Mouse (Mus musculus): ENCODE data around the gene Rbpj. TPM values are rescaled to one million over a fixed set of nuclear protein-coding genes. Genes with fewer than 3 reads are reported as not detected.
A peak's percentile ranks its signal among the peaks of the same experiment; 100 is the strongest.

Gene Rbpj
- polyA plus RNA-seq, 2 experiments = 6.5 to 7.0 TPM

DNA sequence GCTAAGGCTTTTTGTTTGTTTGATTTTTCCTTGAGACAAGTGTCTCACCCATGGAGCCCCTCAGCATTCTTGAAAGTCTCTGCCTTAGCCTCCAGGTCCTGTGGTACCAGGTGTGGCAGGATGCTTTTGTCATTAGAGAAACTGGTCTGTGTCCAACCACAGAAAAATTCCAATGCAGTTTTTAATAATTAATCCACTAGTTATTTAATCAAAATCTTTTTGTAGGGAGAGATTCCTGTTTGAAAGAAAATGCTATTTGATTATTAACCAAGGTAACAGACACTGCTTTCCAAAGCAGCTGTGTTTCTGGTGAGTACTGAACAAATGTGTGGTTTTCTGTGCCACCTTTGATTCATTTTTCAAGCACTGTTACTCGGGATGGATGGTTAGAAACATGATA is 190.6 kb downstream of the Rbpj start:
- Histone ChIP-seq H3K27me3 (ENCODE audit: control insufficient read depth, insufficient read depth, low read length) (no peaks in the 10 kb centered on the region), H3K27ac (no peak overlapping the region), H3K9ac (replicated peaks) (no peak overlapping the region), H3K4me1 (replicated peaks; ENCODE audit: control insufficient read depth in 2 of 2, insufficient read depth in 2 of 2, low read length in 1 of 2) (no peaks in the 10 kb centered on the region), H3K36me3 (replicated peaks; ENCODE audit: control insufficient read depth, insufficient read depth, low read depth) (no peaks in the 10 kb centered on the region), H3K4me2 (ENCODE audit: low read depth) (no peak overlapping the region), H3K9me3 (ENCODE audit: control insufficient read depth, low read length) (no peaks in the 10 kb centered on the region), H3K4me3 (ENCODE audit: insufficient read depth in 1 of 2, low read depth in 2 of 2, low read length in 2 of 2) (no peak overlapping the region)
- no peak for TF ChIP-seq EP300 (IDR thresholded peaks at IDR 0.05; ENCODE audit: low read depth)
- no peak for TF ChIP-seq CTCF (IDR thresholded peaks at IDR 0.05; ENCODE audit: low read depth)
- no peak for DNase-seq (ENCODE audit: low read depth in 3 of 3, low spot score in 3 of 3)
- 33% methylated on average over 1 of the region's 1 CpGs for WGBS (ENCODE audit: insufficient replicate concordance)
- ATAC-seq (ENCODE audit: insufficient read depth) = no peak

DNA sequence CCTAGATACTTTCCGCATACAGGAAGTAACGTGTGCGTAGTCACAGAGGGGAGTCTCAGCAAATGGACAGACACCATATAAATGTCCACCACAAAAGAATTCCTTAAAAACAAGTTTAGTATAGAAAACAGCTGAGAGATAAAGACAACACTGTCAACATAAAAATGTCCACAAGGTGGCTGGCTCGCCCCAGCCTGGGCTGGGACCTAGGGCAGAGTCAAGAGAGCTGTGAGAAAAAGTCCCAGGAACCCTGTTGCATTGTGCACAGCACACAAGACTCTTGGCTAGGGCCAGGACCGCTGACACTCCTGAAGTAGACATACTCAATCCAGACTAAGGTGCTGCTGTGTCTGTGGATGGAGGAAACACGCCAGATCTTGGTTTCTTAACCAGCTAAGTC is 192.0 kb downstream of the Rbpj start:
- H3K4me1 ChIP-seq (replicated peaks; ENCODE audit: control insufficient read depth in 2 of 2, insufficient read depth in 2 of 2, low read length in 1 of 2) = no peaks in the 10 kb centered on the region
- no peak overlapping the region for H3K4me2 ChIP-seq (ENCODE audit: low read depth)
- no peak overlapping the region for H3K4me3 ChIP-seq (ENCODE audit: insufficient read depth in 1 of 2, low read depth in 2 of 2, low read length in 2 of 2)
- no peaks in the 10 kb centered on the region for H3K36me3 ChIP-seq (replicated peaks; ENCODE audit: control insufficient read depth, insufficient read depth, low read depth)
- ATAC-seq (ENCODE audit: insufficient read depth) (no peak), DNase-seq (ENCODE audit: low read depth in 3 of 3, low spot score in 3 of 3) (no peak)
- no peak overlapping the region for H3K27ac ChIP-seq
- no peaks in the 10 kb centered on the region for H3K27me3 ChIP-seq (ENCODE audit: control insufficient read depth, insufficient read depth, low read length)
- TF ChIP-seq EP300 (IDR thresholded peaks at IDR 0.05; ENCODE audit: low read depth) = no peak
- peak; percentile 46 for TF ChIP-seq CTCF (IDR thresholded peaks at IDR 0.05; ENCODE audit: low read depth)
- no peak overlapping the region for H3K9ac ChIP-seq (replicated peaks)
- 77% methylated on average over 6 of the region's 6 CpGs for WGBS (ENCODE audit: insufficient replicate concordance)
- H3K9me3 ChIP-seq (ENCODE audit: control insufficient read depth, low read length) = no peaks in the 10 kb centered on the region

DNA sequence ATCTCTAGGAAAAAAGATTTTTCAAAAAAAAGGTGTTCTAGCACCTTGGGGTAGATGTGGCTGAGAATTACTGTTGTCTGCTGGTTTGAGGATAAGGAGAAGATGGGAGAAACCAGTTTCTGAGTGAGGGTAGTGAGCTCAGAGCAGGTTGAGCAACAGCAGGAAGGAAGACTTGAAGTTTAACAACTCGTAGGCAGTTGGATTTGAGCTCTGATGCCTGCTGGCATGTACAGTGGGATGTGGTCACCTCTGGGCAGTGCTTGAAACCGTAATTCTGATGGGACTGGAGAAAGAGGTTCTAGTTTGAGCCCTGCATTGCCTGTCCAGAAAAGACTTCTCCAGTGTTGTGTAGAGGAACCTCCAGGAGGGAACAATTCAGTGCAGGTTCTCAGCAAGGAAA is 195.6 kb downstream of the Rbpj start:
- no peak for TF ChIP-seq EP300 (IDR thresholded peaks at IDR 0.05; ENCODE audit: low read depth)
- no peak for TF ChIP-seq CTCF (IDR thresholded peaks at IDR 0.05; ENCODE audit: low read depth)
- Histone ChIP-seq H3K9ac (replicated peaks) (no peak overlapping the region), H3K4me1 (replicated peaks; ENCODE audit: control insufficient read depth in 2 of 2, insufficient read depth in 2 of 2, low read length in 1 of 2) (no peaks in the 10 kb centered on the region), H3K4me2 (ENCODE audit: low read depth) (no peak overlapping the region), H3K36me3 (replicated peaks; ENCODE audit: control insufficient read depth, insufficient read depth, low read depth) (no peaks in the 10 kb centered on the region), H3K27me3 (ENCODE audit: control insufficient read depth, insufficient read depth, low read length) (no peaks in the 10 kb centered on the region), H3K27ac (no peak overlapping the region), H3K4me3 (ENCODE audit: insufficient read depth in 1 of 2, low read depth in 2 of 2, low read length in 2 of 2) (no peak overlapping the region), H3K9me3 (ENCODE audit: control insufficient read depth, low read length) (no peaks in the 10 kb centered on the region)
- ATAC-seq (ENCODE audit: insufficient read depth) (no peak), DNase-seq (ENCODE audit: low read depth in 3 of 3, low spot score in 3 of 3) (no peak)
- 20% methylated on average over 2 of the region's 2 CpGs for WGBS (ENCODE audit: insufficient replicate concordance)

DNA sequence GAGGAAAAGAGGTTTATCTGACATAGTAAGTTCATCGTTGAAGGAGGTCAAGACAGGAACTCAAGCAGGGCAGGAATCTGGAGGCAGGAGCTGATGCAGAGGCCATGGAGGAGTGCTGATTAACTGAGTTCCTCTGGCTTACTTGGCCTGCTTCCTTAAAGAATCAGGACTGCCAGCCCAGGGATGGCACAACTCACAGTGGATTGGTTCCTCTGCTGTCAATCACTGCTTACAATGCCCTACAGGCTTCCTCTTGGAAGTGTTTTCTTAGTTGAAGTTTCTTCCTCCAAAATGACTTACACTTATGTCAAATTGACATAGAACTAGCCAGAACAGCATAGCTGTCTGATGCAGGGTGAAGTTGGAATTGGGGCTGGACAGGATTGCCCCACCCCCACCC is 196.5 kb downstream of the Rbpj start:
- TF ChIP-seq EP300 (IDR thresholded peaks at IDR 0.05; ENCODE audit: low read depth) = no peak
- TF ChIP-seq CTCF (IDR thresholded peaks at IDR 0.05; ENCODE audit: low read depth) = no peak
- 25% methylated on average over 1 of the region's 1 CpGs for WGBS (ENCODE audit: insufficient replicate concordance)

DNA sequence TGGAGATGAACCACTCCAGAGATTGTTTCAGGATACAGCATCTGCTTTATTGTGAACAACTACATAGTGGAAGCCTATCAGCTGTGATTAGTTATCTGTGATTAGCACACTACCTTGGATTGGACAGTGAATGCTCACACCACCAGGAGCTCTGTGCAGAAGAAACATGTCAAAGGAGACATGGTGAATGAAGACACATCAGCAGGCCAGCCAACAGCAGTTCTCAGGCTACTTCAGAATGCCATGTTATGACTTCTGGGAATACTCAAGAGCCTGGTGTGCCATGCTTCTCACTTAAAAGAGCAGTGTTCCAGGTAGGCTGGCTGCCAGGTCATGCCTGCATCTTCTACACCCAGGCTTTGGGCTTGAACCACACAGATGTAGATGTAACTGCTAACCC is 197.7 kb downstream of the Rbpj start:
- ATAC-seq (ENCODE audit: insufficient read depth) (no peak), DNase-seq (ENCODE audit: low read depth in 3 of 3, low spot score in 3 of 3) (no peak)
- Histone ChIP-seq H3K4me3 (ENCODE audit: insufficient read depth in 1 of 2, low read depth in 2 of 2, low read length in 2 of 2) (no peak overlapping the region), H3K9ac (replicated peaks) (no peak overlapping the region), H3K4me1 (replicated peaks; ENCODE audit: control insufficient read depth in 2 of 2, insufficient read depth in 2 of 2, low read length in 1 of 2) (no peaks in the 10 kb centered on the region), H3K9me3 (ENCODE audit: control insufficient read depth, low read length) (no peaks in the 10 kb centered on the region), H3K4me2 (ENCODE audit: low read depth) (no peak overlapping the region), H3K27ac (no peak overlapping the region), H3K36me3 (replicated peaks; ENCODE audit: control insufficient read depth, insufficient read depth, low read depth) (no peaks in the 10 kb centered on the region), H3K27me3 (ENCODE audit: control insufficient read depth, insufficient read depth, low read length) (no peaks in the 10 kb centered on the region)
- TF ChIP-seq EP300 (IDR thresholded peaks at IDR 0.05; ENCODE audit: low read depth) (no peak), CTCF (IDR thresholded peaks at IDR 0.05; ENCODE audit: low read depth) (no peak)

More for the DNA sequence above, 196.5 kb downstream of the Rbpj start:
- Histone ChIP-seq H3K36me3 (replicated peaks; ENCODE audit: control insufficient read depth, insufficient read depth, low read depth) (no peaks in the 10 kb centered on the region), H3K9ac (replicated peaks) (no peak overlapping the region), H3K27me3 (ENCODE audit: control insufficient read depth, insufficient read depth, low read length) (no peaks in the 10 kb centered on the region), H3K4me1 (replicated peaks; ENCODE audit: control insufficient read depth in 2 of 2, insufficient read depth in 2 of 2, low read length in 1 of 2) (no peaks in the 10 kb centered on the region), H3K4me3 (ENCODE audit: insufficient read depth in 1 of 2, low read depth in 2 of 2, low read length in 2 of 2) (no peak overlapping the region), H3K27ac (no peak overlapping the region), H3K9me3 (ENCODE audit: control insufficient read depth, low read length) (no peaks in the 10 kb centered on the region), H3K4me2 (ENCODE audit: low read depth) (no peak overlapping the region)
- DNase-seq (ENCODE audit: low read depth in 3 of 3, low spot score in 3 of 3) (no peak), ATAC-seq (ENCODE audit: insufficient read depth) (no peak)
